Mouse (Mus musculus) hindbrain, embryonic 16.5 days (tissue): Measurements from ENCODE around the gene Pik3c2g. TPM values are rescaled to one million over a fixed set of nuclear protein-coding genes. Genes with fewer than 3 reads are reported as not detected.

Source experiments
- ATAC-seq: fragments of 200-750 bp; cut with Nextera tagmentation; 2 replicates; pipeline ENCODE4 v1.8.0; 2017; ENCODE audit warnings: moderate TSS enrichment, moderate library complexity
- H3K27ac ChIP-seq: fragments of 300-500 bp; sonication (generic); 2 replicates; pipeline ENCODE4 v1.5.1; 2014; ENCODE audit warnings: low read depth, mild to moderate bottlenecking, control low read depth, low read length, moderate library complexity
- H3K27me3 ChIP-seq: fragments of 300-500 bp; sonication (generic); replicated peaks from 2 replicates; pipeline ENCODE4 v1.6.1; 2014; ENCODE audit warnings: low read length; ENCODE audit not compliant: control insufficient read depth, insufficient read depth
- H3K36me3 ChIP-seq: fragments of 300-500 bp; sonication (generic); 2 replicates; pipeline ENCODE4 v1.6.1; 2014; ENCODE audit warnings: mild to moderate bottlenecking, low read length, moderate library complexity, mixed read lengths; ENCODE audit not compliant: control insufficient read depth, insufficient read depth
- H3K4me1 ChIP-seq: fragments of 300-500 bp; sonication (generic); 2 replicates; pipeline ENCODE4 v1.6.1; 2014; ENCODE audit warnings: low read depth, low read length; ENCODE audit not compliant: control insufficient read depth, insufficient read depth
- H3K4me2 ChIP-seq: fragments of 300-500 bp; sonication (generic); 2 replicates; pipeline ENCODE4 v1.6.1; 2014; ENCODE audit warnings: mild to moderate bottlenecking, low read length, control low read depth, moderate library complexity
- H3K4me3 ChIP-seq: fragments of 300-500 bp; sonication (generic); 2 replicates; pipeline ENCODE4 v1.5.1; 2014; ENCODE audit warnings: mild to moderate bottlenecking, low read length, control low read depth, moderate library complexity
- H3K9ac ChIP-seq: fragments of 300-500 bp; sonication (generic); 2 replicates; pipeline ENCODE4 v1.6.1; 2014; ENCODE audit warnings: low read depth, mild to moderate bottlenecking, control low read depth, low read length, moderate library complexity
- H3K9me3 ChIP-seq: fragments of 300-500 bp; sonication (generic); 2 replicates; pipeline ENCODE4 v1.6.1; 2014; ENCODE audit warnings: mild to moderate bottlenecking, low read length, moderate library complexity; ENCODE audit not compliant: control insufficient read depth
- WGBS: fragments of 180-500 bp; shearing (Covaris S2); extraction: QIAGEN DNeasy Blood & Tissue Kit; methylation state at CpG from one replicate; pipeline ENCODE4 v1.1.7; 2014; 5-methylcytosine and 5-hydroxymethylcytosine counted together
- polyA plus RNA-seq: library from polyadenylated mRNA; unstranded; fragments of >200 nt; fragmentation: Nextera tagmentation; extraction: Ambion mirVana; gene quantifications from 2 replicates; pipeline ENCODE4 v1.2.1, GENCODE M21; 2015

Gene Pik3c2g
- polyA plus RNA-seq, 1 experiment from 2014 or later: 0.65 TPM

GRCm38 (mm10) chr6:139588409-139588808 lies 1.4 kb downstream of the Pik3c2g start:
- H3K4me2 ChIP-seq: no peak overlapping the region
- peaks cover 2% of the 10 kb centered on the region; the same call in 1 of the 2 replicates for H3K4me1 ChIP-seq
- no peaks in the 10 kb centered on the region for H3K36me3 ChIP-seq
- no peak for ATAC-seq
- H3K27me3 ChIP-seq: no peaks in the 10 kb centered on the region; the same call in 1 of the 2 replicates
- WGBS: 52% methylated on average over 15 of the region's 15 CpGs
- no peak overlapping the region for H3K9ac ChIP-seq
- no peak overlapping the region for H3K27ac ChIP-seq
- no peaks in the 10 kb centered on the region for H3K9me3 ChIP-seq
- no peak overlapping the region for H3K4me3 ChIP-seq

DNA sequence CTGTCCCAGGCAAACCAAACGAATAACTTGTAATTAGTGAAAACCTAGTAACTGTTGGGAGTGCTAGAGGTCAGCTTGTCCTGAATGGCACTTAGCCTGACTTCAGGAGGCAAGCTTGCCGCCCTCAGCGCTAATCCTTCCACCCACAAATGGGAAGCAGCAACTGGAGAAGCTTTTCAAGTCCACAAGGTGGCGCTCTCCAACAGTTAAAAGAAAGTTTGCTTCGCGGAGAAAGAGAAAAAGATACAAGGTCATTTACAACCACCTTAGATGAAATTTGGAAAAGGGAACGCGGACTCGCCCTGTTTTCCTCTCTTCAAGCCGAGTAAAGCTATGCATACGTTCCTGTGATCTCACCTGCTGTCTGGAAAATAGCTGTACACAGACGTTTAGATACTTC lies 2.3 kb downstream of the Pik3c2g start:
- Histone ChIP-seq H3K36me3 (no peaks in the 10 kb centered on the region), H3K4me1 (peaks cover 2% of the 10 kb centered on the region; the same call in 1 of the 2 replicates), H3K9me3 (no peaks in the 10 kb centered on the region), H3K4me2 (peak overlapping the region; percentile 41), H3K4me3 (no peak overlapping the region), H3K9ac (no peak overlapping the region), H3K27ac (no peak overlapping the region), H3K27me3 (no peaks in the 10 kb centered on the region; the same call in 1 of the 2 replicates)
- ATAC-seq: peak; percentile 69; the same call in 1 of the 2 replicates
- 10% methylated on average over 12 of the region's 12 CpGs for WGBS

GRCm38 (mm10) chr6:139589854-139590253 lies 2.8 kb downstream of the Pik3c2g start:
- ATAC-seq: no peak
- no peaks in the 10 kb centered on the region; the same call in 1 of the 2 replicates for H3K27me3 ChIP-seq
- peaks cover 2% of the 10 kb centered on the region; the same call in 1 of the 2 replicates for H3K4me1 ChIP-seq
- H3K9me3 ChIP-seq: no peaks in the 10 kb centered on the region
- 74% methylated on average over 9 of the region's 9 CpGs for WGBS
- no peak overlapping the region for H3K4me2 ChIP-seq
- H3K27ac ChIP-seq: no peak overlapping the region
- H3K36me3 ChIP-seq: no peaks in the 10 kb centered on the region
- no peak overlapping the region for H3K4me3 ChIP-seq
- no peak overlapping the region for H3K9ac ChIP-seq

GRCm38 (mm10) chr6:139592081-139592480 lies 5.1 kb downstream of the Pik3c2g start:
- peaks cover 2% of the 10 kb centered on the region; the same call in 1 of the 2 replicates for H3K4me1 ChIP-seq
- ATAC-seq: no peak
- H3K9me3 ChIP-seq: no peaks in the 10 kb centered on the region
- no peaks in the 10 kb centered on the region; the same call in 1 of the 2 replicates for H3K27me3 ChIP-seq
- H3K4me3 ChIP-seq: no peak overlapping the region
- no peak overlapping the region for H3K27ac ChIP-seq
- H3K36me3 ChIP-seq: no peaks in the 10 kb centered on the region
- 58% methylated on average over 3 of the region's 3 CpGs for WGBS
- no peak overlapping the region for H3K4me2 ChIP-seq
- no peak overlapping the region for H3K9ac ChIP-seq

DNA sequence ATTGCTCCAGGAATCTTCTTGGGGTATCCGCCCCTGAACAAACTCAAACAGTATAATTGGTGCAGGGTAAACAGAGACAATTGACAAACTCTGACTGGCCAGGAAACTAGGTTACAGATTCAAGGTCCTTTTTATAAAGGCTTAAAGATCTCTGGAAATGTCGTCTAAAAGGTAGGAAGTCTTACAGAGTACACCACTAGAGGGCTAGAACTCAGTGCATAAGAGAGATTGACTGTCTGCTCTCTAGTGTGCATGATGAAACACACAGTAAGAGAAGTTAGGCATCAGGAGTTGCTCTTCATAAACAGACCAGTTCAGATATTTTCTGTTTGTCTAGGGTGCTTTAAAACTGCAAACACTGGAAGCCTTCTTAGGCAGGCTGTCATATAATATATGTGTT lies 9.4 kb downstream of the Pik3c2g start:
- 35% methylated on average over 2 of the region's 2 CpGs for WGBS
- H3K9ac ChIP-seq: no peak overlapping the region

GRCm38 (mm10) chr6:139599216-139599615 lies 12.2 kb downstream of the Pik3c2g start:
- WGBS: 86% methylated on average over 1 of the region's 1 CpGs
- Histone ChIP-seq H3K4me3 (no peak overlapping the region), H3K4me1 (no peaks in the 10 kb centered on the region), H3K4me2 (no peak overlapping the region), H3K27me3 (no peaks in the 10 kb centered on the region), H3K27ac (no peak overlapping the region), H3K36me3 (no peaks in the 10 kb centered on the region), H3K9ac (no peak overlapping the region), H3K9me3 (no peaks in the 10 kb centered on the region)
- no peak for ATAC-seq

More for the DNA sequence above, 9.4 kb downstream of the Pik3c2g start:
- ATAC-seq: no peak
- no peak overlapping the region for H3K4me3 ChIP-seq
- H3K36me3 ChIP-seq: no peaks in the 10 kb centered on the region
- no peaks in the 10 kb centered on the region for H3K9me3 ChIP-seq
- no peaks in the 10 kb centered on the region; the same call in 1 of the 2 replicates for H3K27me3 ChIP-seq
- no peaks in the 10 kb centered on the region for H3K4me1 ChIP-seq
- H3K4me2 ChIP-seq: no peak overlapping the region
- no peak overlapping the region for H3K27ac ChIP-seq

GRCm38 (mm10) chr6:139618774-139619173 lies 31.8 kb downstream of the Pik3c2g start:
- 83% methylated on average over 4 of the region's 4 CpGs for WGBS
- no peak for ATAC-seq
- H3K9ac ChIP-seq: no peak overlapping the region

DNA sequence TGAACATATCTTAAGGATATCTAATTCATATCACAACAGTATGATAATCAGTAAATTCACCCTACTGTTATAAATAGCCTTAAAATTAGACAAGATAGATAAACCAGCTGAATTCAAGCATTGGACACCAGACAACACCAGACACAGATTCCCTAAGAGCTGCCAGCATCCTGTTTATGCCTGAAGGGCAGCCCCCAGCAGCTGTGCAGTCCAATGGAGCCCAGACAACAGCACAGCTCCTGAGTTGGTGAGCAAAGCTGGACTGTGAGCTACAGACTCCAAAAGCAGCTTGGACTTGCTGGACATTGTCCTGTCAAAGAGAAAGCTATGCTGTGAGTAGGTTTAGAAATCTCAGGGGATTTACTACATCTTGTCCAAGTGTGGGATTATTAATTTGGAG lies 37.7 kb downstream of the Pik3c2g start:
- Histone ChIP-seq H3K4me1 (no peaks in the 10 kb centered on the region), H3K9me3 (no peaks in the 10 kb centered on the region), H3K27ac (no peak overlapping the region), H3K4me2 (no peak overlapping the region), H3K4me3 (no peak overlapping the region), H3K9ac (no peak overlapping the region), H3K36me3 (no peaks in the 10 kb centered on the region), H3K27me3 (no peaks in the 10 kb centered on the region)
- no peak for ATAC-seq

More at GRCm38 (mm10) chr6:139618774-139619173, 31.8 kb downstream of the Pik3c2g start:
- H3K4me3 ChIP-seq: no peak overlapping the region
- H3K36me3 ChIP-seq: no peaks in the 10 kb centered on the region
- no peaks in the 10 kb centered on the region for H3K4me1 ChIP-seq
- H3K4me2 ChIP-seq: no peak overlapping the region
- no peaks in the 10 kb centered on the region for H3K27me3 ChIP-seq
- H3K27ac ChIP-seq: no peak overlapping the region
- H3K9me3 ChIP-seq: no peaks in the 10 kb centered on the region

GRCm38 (mm10) chr6:139634561-139634960 lies 47.5 kb downstream of the Pik3c2g start:
- 88% methylated on average over 3 of the region's 3 CpGs for WGBS
- no peak for ATAC-seq

More at GRCm38 (mm10) chr6:139634561-139634960, 47.5 kb downstream of the Pik3c2g start:
- Histone ChIP-seq H3K27me3 (no peaks in the 10 kb centered on the region), H3K36me3 (no peaks in the 10 kb centered on the region), H3K4me2 (no peak overlapping the region), H3K4me1 (no peaks in the 10 kb centered on the region), H3K9ac (no peak overlapping the region), H3K9me3 (no peaks in the 10 kb centered on the region; the same call in 1 of the 2 replicates), H3K4me3 (no peak overlapping the region), H3K27ac (no peak overlapping the region)
